Mouse (Mus musculus) brain, embryonic 14.5 days (tissue): ENCODE measurements around the gene Naaladl2.

Experiments used
- CTCF ChIP-seq: fragments of 200-500 bp; IDR thresholded peaks from 2 replicates; pipeline ENCODE4 v1.5.1; 2012; ENCODE audit warnings: inconsistent platforms, mild to moderate bottlenecking, moderate library complexity, borderline replicate concordance; ENCODE audit not compliant: insufficient read depth, insufficient read length; ENCODE audit errors: extremely low read depth
- POLR2A ChIP-seq: fragments of 200-500 bp; IDR thresholded peaks from 2 replicates; pipeline ENCODE4 v1.6.1; 2012; ENCODE audit warnings: mild to moderate bottlenecking, inconsistent platforms, borderline replicate concordance; ENCODE audit not compliant: poor library complexity, insufficient read depth, insufficient read length, severe bottlenecking; ENCODE audit errors: extremely low read depth

DNA sequence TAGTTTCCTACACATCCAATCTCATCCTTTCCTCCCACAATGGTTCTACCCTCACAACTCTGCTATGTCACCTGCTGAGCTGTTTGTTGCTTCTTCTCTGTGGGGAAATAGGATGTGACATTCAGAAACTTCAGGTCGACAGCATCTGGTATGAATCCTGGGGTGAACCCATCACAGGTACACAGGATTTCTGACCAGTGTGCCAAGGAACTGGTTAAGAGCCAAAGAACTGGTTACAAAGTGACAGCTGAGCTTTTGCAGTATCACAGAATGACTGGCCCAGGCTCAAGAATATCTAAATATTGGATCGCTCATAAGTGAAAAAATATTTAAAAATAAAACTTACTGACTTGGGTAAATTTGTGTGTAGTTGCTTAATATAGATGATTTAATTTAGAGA is 548.6 kb downstream of the Naaladl2 start:
- TF ChIP-seq CTCF (no peak), POLR2A (no peak)
